Mouse (Mus musculus) lung, adult 2 months (tissue): ENCODE measurements at regions not wholly inside any gene's neighbourhood (a gene's known extent, or its start where the extent isn't known, plus 50 kb on each side); places are given as distances from the start of the nearest gene placed in this dataset.

Experiments used
- CTCF ChIP-seq: fragments of 200-500 bp; IDR thresholded peaks from 2 replicates; pipeline ENCODE4 v1.5.1; 2011; ENCODE audit warnings: mild to moderate bottlenecking, low read length, control low read depth; ENCODE audit not compliant: insufficient read depth
- POLR2A ChIP-seq: fragments of 200-500 bp; IDR thresholded peaks from 2 replicates; pipeline ENCODE4 v1.6.1; 2011; ENCODE audit warnings: low read depth, mild to moderate bottlenecking, control low read depth, low read length, borderline replicate concordance; ENCODE audit errors: extremely low read depth

DNA sequence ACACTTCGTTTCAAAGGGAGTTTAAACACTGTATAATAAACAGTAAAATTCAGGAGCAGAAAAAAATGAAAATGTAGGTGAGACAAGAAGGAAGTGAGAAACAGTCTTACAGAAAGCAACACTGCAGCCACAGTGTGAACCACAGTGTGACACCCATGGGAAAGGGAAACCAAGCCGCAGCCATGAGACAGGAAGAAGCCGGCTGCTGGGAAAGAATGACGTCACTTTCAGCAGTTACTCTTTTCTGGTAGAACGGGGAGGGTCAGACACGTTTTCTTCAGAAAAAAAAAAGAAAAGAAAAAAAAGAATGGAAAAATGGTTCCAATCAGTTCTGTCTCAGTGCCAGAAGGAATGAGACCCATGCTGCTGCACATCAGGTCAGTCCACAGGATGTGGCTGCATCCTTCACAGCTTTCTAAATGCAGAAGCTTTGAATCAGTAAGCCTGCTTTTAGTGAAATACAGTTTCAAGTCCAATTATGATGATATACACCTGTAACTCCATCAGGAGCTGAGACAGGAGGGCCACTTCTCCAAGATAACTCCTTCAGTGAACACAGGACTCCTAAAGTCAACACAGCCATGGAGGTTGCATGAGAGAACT lies 331.2 kb upstream of the Lrrc3b start:
- no peak for TF ChIP-seq CTCF
- no peak for TF ChIP-seq POLR2A
